Mouse (Mus musculus) T-helper 1 cell (primary cell): ENCODE data around the gene Ppp1r10.

Source experiments
- in situ Hi-C: fragments of 300-600 bp; cut with MboI, MseI; formaldehyde crosslinking; loops from one replicate; pipeline ENCODE4 v1.15.1; 2025; ENCODE audit warnings: high pct_unique_total_duplicates

Ppp1r10 gene

DNA sequence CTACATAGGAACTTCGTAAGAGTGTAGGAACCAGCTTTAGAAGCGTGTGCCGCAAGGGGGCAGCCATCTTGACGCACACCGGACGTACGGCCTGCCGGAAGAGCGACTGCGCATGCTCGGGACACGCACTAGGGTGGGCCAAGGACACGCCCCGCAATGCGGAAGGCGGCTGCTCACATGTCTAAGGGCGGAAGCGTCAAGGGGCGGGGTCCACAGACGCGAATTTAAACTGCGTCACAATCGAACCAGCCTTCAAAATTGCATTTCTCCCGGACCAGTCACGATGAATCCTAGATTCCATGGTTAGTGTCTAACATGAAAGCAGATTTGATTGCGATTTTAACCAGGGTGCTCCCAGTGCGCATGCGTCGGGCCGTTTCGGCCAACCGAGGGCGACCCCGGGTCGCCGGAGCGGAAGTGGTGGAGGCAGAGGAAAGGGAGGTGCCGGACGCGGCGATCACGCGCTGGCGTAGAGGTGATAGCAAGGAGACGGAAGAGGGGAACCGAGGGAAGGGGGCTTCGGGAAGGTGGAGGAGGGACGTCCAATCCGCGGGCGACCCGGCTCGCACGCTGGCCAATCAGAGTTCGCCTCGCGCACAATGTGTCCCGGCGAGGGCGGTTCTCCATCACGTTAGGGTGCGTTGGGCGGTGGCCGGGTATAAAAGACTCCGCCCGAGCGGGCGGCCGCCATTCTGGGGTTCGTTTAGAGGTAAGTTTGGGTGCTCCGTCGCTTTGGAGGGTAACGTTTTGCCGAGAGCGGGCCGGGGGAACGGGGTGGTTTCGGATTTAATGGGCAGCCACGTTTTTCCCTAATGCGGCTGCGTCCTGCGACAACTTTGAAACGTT is at the start of gene Ppp1r10, which contains the start of gene Mrps18b:
Ppp1r10 (plus strand) TSS at position 138 of the 846 bp plus-strand sequence.
Mrps18b (minus strand) TSS at position 93 of the 846 bp plus-strand sequence.
- in situ Hi-C loops = no loop called here

DNA sequence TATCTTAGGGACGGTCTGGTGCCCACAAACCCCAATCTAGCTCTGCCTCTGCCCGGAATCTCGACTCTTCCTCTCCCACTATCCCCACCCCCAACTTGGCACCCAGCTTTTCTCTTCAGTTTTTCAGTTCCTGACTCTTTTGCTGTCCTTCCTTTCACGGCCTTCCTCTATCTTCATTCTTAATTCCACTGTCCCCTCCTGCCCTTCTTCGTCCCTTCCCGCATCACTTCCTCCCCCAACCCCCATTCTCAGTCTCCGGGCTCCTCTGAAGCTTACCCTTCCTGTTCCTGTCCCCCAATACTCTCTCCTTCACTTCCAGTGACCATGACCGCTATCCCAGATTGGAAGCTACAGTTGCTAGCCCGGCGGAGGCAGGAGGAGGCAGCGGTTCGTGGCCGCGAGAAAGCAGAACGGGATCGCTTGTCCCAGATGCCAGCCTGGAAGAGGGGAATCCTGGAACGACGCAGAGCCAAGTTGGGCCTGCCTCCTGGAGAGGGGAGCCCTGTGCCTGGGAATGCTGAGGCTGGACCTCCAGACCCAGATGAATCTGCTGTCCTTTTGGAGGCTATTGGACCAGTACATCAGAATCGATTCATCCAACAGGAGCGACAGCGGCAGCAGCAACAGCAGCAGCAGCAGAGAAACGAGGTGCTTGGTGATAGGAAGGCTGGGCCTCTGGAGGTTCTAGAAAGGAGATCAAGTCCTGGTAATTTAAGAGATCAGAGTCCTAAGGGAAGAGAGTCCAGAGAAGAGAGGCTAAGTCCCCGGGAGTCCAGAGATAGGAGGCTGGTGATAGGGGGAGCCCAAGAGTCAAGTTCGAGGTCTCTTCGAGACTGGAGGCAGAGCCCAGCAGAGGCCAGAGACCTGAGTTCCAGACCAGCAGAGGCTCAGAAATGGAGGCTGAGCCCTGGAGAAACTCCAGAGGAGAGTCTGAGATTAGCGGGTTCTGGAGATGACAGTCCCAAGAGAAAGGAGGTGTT is 49.0 kb upstream of the Ppp1r10 start:
- in situ Hi-C loops = loop anchor here (5.0 to 25.0 kb wide), 2 partner anchors 40 to 1680 kb away; partner anchors contain the start of genes Psmb8, Psmb9 and Tap1

DNA sequence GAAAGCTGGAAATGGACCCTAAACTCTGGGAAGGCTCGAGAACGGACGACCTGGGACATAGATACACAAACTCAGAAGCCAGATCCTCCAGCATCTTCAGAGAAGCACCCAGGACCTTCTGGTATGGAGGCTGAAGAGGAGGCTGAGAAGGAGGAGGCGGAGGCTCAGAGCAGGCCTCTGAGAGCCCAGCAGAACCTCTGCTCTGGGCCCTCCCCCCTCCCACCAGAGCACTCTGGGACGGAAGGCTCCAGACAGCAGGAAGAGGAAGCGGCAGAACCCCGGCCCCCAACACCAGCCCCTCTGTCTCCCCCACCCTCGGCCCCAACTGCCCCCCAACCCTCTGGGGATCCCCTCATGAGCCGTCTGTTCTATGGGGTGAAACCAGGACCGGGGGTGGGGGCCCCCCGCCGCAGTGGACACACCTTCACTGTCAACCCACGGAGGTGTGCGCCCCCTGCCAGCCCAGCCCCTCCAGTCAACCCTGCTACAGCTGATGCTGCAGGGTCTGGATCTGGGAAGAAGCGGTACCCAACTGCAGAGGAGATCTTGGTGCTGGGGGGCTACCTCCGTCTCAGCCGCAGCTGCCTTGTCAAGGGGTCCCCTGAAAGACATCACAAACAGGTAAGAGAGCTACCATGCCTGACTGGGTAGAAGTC is 47.9 kb upstream of the Ppp1r10 start:
- in situ Hi-C loops = loop anchor here (5.0 to 25.0 kb wide), 2 partner anchors 41 to 1681 kb away; partner anchors contain the start of genes Psmb8, Psmb9 and Tap1

DNA sequence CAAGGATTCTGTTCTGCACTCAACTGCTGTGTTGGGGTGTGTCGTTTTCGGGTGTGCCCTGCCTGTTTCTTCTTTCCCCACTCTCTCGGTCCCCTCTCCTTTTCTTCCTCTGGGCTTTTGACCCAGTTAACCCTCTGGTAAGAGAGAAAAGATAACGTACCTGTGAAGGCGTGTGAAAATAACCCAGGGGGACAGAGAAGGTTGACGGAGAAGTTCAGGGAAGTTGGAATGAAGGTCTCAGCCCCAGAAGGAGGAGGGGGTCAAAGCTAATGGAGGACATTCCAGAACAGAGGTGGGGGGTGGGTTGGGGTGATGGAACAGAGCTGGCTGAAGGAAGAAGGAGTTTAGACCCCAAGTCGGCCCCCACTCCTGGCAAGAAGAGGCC is 47.3 kb upstream of the Ppp1r10 start:
- in situ Hi-C loops = loop anchor here (5.0 to 25.0 kb wide), 2 partner anchors 42 to 1682 kb away; partner anchors contain the start of genes Psmb8, Psmb9 and Tap1

DNA sequence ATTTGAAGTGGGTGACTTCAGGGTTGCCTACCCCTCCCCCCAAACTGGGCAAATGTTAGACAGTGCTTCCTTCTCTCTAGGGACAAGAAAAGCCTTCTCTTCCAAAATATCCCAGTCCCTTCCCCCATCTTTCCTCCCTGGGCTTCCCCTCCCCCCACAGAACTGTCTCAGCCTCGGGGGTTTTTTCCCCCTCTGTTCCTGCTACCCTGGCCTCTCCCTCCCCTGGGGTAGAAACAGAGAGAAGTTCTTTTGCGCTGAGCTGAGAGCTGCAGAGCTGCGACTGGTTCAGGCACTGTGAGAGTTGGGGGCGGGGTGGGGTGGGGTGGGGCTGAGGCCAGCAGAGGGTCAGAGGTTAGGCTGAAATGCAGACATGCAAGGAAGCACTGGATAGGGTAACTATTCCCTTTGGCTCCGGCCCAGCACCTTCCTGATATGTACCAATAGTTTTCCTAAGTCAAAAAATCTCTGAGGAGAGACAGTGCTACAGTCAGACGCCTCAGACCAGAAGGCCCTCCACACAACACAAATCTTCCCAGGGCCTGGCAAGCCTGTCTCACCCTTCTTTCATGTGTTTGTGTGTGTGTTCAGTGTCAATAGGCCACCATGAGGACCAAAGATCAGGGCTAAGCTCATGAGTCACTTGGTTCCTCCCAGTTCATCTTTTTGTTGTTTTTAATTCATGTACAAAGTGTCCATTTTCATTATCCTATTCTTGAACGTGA is 46.7 kb upstream of the Ppp1r10 start:
- in situ Hi-C loops = loop anchor here (5.0 to 25.0 kb wide), 2 partner anchors 42 to 1682 kb away; partner anchors contain the start of genes Psmb8, Psmb9 and Tap1

DNA sequence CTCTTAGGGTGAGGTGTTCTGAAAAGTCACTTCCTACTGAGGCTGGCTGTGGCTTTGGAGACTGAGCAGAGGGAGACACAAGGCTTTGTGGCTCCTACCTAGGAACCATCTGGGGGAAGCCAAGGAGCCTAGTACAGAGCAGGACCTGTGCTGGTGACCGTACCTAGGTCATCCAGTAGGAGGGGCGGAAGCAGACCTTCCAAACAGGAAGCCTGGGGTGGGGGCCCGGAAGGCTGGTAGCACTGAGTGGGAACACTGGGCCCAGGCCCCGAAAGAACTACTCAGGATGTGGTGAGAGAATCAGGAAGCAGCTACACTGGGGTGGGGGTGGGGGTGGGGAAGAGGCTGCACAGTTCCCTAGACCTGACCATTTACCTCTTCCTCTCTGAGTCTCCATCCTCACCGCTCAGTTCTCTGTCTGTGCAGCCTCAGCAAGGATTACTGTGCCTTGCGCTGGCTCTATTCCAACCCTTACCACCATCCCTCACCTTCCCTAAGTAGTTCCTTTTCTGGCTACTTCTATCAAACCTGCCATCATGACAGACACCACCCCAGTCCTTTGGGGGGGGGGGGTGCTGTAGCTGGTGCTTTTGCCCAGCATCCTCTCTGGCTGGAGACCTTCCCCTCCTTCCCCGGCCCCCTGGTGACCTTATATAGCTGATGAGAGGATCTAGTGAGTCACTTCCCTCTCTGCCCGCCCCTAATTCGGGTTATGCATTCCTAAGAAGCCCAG is 45.9 kb upstream of the Ppp1r10 start:
- in situ Hi-C loops = loop anchor here (25.0 kb wide), 1 partner anchor 1683 kb away; the partner anchor contains the start of genes Psmb8, Psmb9 and Tap1

DNA sequence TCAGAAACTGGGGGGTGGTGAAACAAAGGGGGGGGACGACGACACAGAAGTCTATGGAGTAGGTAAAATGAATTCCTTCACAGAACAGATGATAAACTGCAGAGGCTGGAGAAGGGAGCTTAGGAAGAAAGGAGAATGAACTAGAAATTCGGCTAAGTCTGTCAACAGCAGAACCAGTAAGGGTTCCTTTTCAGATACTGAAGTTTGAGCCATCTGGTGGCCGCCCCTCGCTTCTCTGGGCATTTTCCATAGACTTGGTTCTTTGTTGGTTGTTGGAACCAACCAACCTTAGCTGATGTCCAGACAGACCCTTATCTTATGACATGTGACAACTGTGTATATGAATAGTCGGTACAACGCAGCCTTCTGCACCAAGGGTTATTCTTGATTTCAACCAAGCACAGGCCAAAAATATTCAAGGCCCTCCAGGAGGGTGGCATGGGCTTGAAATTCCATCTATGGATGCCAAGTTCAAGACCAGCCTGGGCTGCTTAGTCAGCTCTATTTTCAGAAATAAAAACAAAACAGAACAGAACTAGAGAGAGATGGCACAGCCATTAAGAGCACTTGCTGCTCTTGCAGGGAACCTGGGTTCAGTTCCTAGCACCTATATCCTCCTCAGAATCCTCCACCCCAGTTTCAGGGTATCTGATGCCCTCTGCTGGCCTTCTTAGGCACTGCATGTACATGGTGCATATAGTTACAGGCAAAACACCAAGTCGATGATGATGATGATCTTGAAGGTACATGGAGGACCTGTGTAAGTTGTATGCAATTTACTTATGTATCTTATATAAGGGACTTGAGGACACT is 45.1 kb upstream of the Ppp1r10 start:
- in situ Hi-C loops = loop anchor here (25.0 kb wide), 1 partner anchor 1684 kb away; the partner anchor contains the start of genes Psmb8, Psmb9 and Tap1

DNA sequence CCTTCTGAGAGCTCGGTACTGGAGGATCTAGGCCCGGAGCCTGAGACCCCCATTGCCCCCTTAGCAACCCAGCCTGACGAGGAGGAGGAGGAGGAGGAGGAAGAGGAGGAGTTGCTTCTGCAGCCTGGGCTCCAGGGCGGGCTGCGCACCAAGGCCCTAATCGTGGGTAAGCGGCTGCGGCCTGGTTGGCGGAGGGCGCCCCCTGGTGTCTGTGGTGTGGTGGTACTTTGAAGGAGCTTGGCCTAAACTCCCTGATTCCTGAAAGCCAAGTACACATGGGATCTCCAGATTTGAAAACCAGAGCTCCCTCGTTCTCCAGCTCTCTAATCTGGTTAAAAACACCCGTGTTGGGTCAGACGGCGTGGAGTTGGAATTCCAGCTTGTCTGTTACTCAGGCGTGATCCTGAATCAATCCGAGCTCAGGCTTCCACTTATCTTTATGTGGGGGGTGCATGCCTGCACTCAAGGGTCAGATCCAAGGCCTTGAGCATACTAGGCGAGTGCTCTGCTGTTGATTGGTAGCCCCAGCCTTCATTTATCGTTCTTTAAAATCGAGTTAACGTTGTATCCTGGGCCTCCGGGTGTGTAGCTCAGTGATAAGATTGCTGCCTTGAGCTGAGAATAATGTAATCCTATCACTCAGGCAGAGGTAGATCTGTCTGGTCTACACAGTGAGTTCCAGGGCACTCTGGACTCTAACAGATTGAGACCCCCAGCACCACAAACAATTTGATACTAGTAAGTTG is 42.3 kb upstream of the Ppp1r10 start:
- in situ Hi-C loops = loop anchor here (25.0 kb wide), 1 partner anchor 1687 kb away; the partner anchor contains the start of genes Psmb8, Psmb9 and Tap1

DNA sequence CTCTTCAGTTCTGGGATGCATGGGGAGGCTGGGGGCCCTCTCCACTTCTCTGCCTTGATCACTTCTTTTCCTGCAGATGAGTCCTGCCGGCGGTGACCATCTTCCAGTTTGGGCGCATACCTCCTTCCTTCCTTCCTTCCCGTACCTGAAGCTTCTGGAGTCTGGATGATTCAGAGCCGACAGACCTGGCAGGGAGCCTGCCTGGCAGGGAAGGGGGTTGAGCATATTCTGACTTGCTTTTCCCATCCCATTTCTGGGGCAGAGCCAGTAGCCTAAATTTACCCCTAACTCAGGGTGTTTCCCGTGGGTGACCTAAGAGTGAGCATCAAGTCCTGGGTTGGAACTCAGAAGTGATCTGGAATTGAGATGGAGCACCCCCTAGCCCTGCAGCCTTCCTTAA is 41.5 kb upstream of the Ppp1r10 start:
- in situ Hi-C loops = loop anchor here (25.0 kb wide), 1 partner anchor 1687 kb away; the partner anchor contains the start of genes Psmb8, Psmb9 and Tap1

DNA sequence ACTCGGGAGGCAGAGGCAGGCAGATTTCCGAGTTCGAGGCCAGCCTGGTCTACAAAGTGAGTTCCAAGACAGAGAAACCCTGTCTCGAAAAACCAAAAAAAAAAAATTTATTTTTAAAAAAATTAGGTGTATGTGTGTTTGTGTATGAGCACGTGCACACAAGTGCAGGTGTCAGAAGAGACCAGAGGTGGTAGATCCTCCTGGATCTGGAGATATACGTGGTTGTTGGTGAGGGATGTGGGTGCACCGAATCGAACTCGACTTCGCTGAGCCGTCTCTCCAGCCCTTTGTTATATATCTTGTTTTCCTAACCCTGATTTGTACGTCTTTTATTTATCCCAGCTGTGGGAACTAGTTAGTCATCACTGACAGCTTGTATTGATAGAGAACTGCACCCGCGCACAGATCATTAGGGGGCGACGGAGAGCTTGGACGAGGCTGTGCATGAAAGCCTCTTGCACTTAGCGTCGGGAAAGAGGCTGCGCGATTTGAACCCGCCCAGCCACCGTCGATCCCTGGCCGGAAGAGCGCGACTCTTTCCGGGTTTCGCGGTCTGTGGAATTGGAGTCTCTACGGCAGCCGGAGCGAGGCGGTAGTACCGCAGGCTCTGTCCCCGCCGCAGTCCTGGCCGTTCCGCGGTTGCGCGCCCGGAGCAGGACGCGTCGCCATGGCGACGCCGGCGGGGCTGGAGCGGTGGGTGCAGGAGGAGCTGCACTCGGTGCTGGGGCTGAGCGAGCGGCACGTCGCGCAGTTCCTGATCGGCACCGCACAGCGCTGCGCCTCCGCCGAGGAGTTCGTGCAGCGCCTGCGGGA is 36.8 kb upstream of the Ppp1r10 start, which contains the start of gene Dhx16:
Dhx16 (plus strand) TSS at position 575 of the 813 bp plus-strand sequence.
- in situ Hi-C loops = no loop called here

DNA sequence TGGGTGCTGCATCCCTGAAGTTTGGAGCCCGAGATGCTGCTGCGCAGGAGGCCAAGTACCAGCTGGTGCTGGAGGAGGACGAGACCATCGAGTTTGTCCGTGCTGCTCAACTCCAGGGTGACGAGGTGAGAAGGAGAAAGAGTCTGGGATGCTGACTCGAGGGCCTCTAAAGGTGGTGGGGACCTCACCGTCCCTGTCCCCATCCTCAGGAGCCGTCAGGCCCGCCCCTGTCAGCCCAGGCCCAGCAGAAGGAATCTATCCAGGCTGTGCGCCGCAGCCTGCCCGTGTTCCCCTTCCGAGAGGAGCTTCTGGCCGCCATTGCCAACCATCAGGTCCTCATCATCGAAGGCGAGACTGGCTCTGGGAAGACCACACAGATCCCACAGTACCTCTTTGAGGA is 33.3 kb upstream of the Ppp1r10 start:
- in situ Hi-C loops = no loop called here

DNA sequence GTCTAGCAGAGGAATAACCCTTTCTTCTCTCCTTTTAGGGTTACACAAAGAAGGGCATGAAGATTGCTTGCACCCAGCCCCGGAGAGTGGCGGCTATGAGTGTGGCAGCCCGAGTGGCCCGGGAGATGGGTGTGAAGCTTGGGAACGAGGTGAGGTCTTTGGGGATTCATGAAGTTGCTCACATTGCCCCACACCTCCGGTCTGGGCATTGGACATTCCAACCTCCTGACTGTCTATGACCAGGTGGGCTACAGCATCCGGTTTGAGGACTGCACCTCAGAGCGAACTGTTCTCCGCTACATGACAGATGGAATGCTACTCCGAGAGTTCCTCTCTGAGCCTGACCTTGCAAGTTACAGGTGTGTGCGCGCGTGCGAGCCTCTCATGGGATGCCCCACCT is 32.5 kb upstream of the Ppp1r10 start:
- in situ Hi-C loops = no loop called here

DNA sequence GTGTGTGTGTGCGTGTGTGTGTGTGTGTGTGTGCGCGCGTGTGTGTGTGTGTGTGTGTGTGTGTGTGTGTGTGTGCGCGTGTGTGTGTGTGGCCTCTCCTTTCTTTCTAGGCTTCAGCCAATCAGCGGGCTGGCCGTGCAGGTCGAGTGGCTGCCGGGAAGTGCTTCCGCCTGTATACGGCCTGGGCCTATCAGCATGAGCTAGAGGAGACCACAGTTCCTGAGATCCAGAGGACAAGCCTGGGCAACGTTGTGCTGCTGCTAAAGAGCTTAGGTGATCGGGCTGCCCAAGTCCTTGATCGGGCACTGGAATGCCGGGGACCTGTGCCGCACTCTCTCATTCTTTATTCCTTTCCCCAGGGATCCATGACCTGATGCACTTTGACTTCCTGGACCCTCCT is 28.5 kb upstream of the Ppp1r10 start:
- in situ Hi-C loops = no loop called here

DNA sequence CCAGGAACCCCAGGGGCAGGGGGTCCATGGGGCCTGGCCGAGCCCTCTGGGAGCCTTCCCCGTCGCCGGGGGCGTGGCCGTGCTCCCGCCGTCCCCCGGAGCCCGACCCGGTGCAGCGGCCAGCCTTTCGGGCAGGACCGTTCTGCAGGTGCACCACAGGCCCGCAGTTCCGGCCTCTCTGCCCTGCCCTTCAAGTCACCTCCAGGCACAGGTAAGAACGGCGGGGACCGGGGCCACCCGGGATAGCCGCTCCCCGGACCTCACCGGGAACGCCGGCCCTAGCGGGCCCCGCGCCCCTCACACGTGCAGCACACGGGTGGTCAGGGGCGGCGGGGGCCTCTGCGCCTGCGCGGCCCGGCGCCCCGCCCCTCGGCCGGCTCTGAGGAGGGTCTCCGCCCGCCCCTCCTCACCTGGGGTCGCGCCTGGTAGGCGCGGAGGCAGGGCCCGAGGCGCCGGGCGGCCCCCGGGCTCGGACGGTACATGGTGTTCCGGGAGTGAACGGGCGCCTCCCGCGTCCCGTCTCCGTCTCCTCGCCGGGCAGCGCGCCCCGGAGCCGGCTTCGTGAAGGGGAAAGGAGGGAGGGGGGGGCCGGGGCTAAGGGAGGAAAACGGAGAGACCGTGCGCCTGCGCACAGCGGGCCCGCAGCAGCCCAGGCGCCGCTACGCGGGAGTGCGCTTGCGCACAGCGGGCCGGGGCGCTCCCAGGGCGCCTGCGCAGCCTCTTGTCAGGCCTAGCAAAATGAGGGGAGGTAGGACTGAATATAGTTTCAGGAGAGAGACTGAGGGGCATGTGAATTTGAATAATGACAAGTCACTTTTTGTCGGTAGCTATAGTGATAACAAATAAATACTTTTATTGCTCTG is 19.2 kb upstream of the Ppp1r10 start, which contains the start of gene 2310061I04Rik:
2310061I04Rik (minus strand) TSS at position 651 of the 863 bp plus-strand sequence.
- in situ Hi-C loops = no loop called here

DNA sequence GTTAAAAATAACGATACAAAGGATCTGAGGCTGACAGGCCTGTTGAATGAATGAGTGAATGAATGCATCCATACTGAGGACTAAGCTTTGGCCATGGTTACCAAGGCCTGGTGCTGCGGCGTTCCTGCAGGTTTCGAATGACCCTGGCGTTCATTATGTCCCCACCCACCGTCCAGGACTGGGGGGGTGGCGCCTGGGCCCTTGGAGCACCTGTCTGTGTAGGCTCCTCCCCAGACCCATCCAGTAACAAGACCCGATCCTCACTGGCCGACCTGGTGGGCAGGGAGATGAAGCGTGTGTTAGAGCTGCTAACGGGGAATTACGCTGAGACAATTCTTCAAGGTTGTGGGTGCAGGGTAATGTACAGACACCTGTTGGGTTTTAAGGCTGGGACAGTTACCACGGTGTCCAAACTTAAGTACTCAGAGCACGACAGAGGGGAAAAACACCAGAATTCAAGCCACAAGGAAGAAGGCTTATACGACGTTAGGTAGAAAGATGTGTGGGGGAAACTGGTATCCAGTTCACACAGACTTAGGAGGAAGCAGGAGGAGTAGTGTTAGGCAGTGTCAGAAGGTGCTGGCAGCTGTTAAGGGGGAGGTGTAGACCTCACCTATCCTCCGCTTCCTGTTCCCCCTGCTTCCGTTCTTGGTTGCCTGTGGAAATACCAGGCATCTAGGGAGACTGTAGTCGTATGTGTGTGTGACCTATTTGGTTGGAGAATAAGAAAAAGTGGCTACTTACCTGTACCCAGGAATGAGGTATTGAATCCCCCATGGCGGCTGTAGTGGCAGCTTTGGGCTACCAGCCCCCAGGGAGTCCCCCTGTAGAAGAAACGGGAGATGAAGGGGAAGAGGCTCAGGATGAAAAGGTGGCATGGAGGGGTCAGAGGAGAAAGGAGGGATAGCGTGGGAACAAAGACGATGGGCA is 18.3 kb upstream of the Ppp1r10 start:
- in situ Hi-C loops = no loop called here
